12 mouse cellular contexts compared by ENCODE assay signal in genomic region chr14:34400021-34400420, GRCm38 (mm10).
"Had no signal": no experiment of that assay in that cellular context is flagged by ENCODE, and none has a peak within 500 bp of the region (broad histone marks: within the 10 kb centered on the region; RNA-seq: fewer than 3 reads in every experiment).

No protein-coding gene starts in this region.

- DNase-seq: kidney, adult 2 months; kidney, postnatal 10 days; kidney, postnatal 36 days; layer of hippocampus, postnatal 36 days; left cerebral cortex, postnatal 4 days; liver; lung, adult 18-20 months; lung, postnatal 10 days; lung, postnatal 4 days; midbrain, embryonic 14.5 days; thymus, adult 2 months; thymus, postnatal 14 days had no signal
